28 mouse cellular contexts compared by ENCODE assay signal in genomic region chr2:31372186-31372585, GRCm38 (mm10). TPM values are rescaled to one million over a fixed set of nuclear protein-coding genes. Genes with fewer than 3 reads are reported as not detected.
DNase-seq lines count a peak whose midpoint lies in the region; ATAC-seq and TF ChIP-seq lines count a peak whose summit lies in the region.
"Had no signal": no experiment of that assay in that cellular context is flagged by ENCODE, and none has a peak within 500 bp of the region (broad histone marks: within the 10 kb centered on the region; RNA-seq: fewer than 3 reads in every experiment).

No protein-coding gene starts in this region.

- no peaks in the 10 kb centered on the region for H3K36me3 ChIP-seq in forebrain, postnatal 0 days (ENCODE audit: insufficient read depth)
- no peaks in the 10 kb centered on the region for H3K36me3 ChIP-seq in forebrain, embryonic 14.5 days (ENCODE audit: control insufficient read depth, insufficient read depth, low read length)
- no peaks in the 10 kb centered on the region for H3K36me3 ChIP-seq in MEL (ENCODE audit: control insufficient read depth in 1 of 2, insufficient read depth in 2 of 2, low read length in 2 of 2)
- H3K36me3 ChIP-seq in stomach, postnatal 0 days (ENCODE audit: control insufficient read depth, insufficient read depth, low read length), result no peaks in the 10 kb centered on the region
- H3K36me3 ChIP-seq: embryonic facial prominence, embryonic 12.5 days; forebrain, embryonic 15.5 days; heart, embryonic 15.5 days; kidney, embryonic 15.5 days; limb, embryonic 10.5 days; limb, embryonic 15.5 days; midbrain, embryonic 12.5 days had no signal

- TF ChIP-seq EP300 in MEL (IDR thresholded peaks at IDR 0.05; ENCODE audit: low read depth in 1 of 2, low read length in 2 of 2), result no peak
- TF ChIP-seq EP300 in stomach, postnatal 0 days (optimal IDR thresholded peaks at IDR 0.05), result no peak

- 0 out of 2 replicates have a peak, but pooled peaks have one; percentile 6 for TF ChIP-seq CTCF in forebrain, postnatal 0 days (IDR thresholded peaks at IDR 0.05; ENCODE audit: low read depth)
- 0 out of 2 replicates have a peak, but pooled peaks have one; percentile 5 for TF ChIP-seq CTCF in layer of hippocampus, adult 2 months (conservative IDR thresholded peaks at IDR 0.05)
- TF ChIP-seq CTCF in MEL (IDR thresholded peaks at IDR 0.05 in 2 of 3, conservative IDR thresholded peaks at IDR 0.05 in 1 of 3; ENCODE audit: control insufficient read depth in 1 of 3, insufficient read depth in 1 of 3, low read depth in 2 of 3, low read length in 3 of 3, poor library complexity in 1 of 3, severe bottlenecking in 1 of 3), result peak in 2 of 3 experiments; percentile 1 to 18; a peak in 1 of 6 replicates
- peak; percentile 22; the same call in 1 of the 2 replicates for TF ChIP-seq CTCF in stomach, postnatal 0 days (IDR thresholded peaks at IDR 0.05; ENCODE audit: low read depth)

- ATAC-seq in forebrain, postnatal 0 days, result no peak
- ATAC-seq in forebrain, embryonic 14.5 days, result no peak
- ATAC-seq in stomach, postnatal 0 days (ENCODE audit: low FRiP score, low TSS enrichment), result no peak
- ATAC-seq: activated CD4-positive, CD25-positive, alpha-beta regulatory T cell, adult 4 months; forebrain, embryonic 15.5 days had no signal

- no peak for TF ChIP-seq POLR2A in MEL (IDR thresholded peaks at IDR 0.05; ENCODE audit: control insufficient read depth in 1 of 2, insufficient read depth in 1 of 2, low read depth in 1 of 2, low read length in 2 of 2, poor library complexity in 1 of 2)

- H3K27ac ChIP-seq in forebrain, postnatal 0 days (ENCODE audit: low read depth, low read length), result no peak overlapping the region
- H3K27ac ChIP-seq in forebrain, embryonic 14.5 days (ENCODE audit: low read depth, low read length), result no peak overlapping the region
- H3K27ac ChIP-seq in layer of hippocampus, adult 2 months, result no peak overlapping the region
- no peak overlapping the region for H3K27ac ChIP-seq in MEL (ENCODE audit: control insufficient read depth, low read depth, low read length)
- H3K27ac ChIP-seq in stomach, postnatal 0 days (replicated peaks), result no peak overlapping the region
- H3K27ac ChIP-seq: embryonic facial prominence, embryonic 12.5 days; forebrain, embryonic 15.5 days; heart, embryonic 15.5 days; kidney, embryonic 15.5 days; limb, embryonic 10.5 days; limb, embryonic 15.5 days; midbrain, embryonic 12.5 days had no signal

- H3K4me1 ChIP-seq in forebrain, postnatal 0 days (ENCODE audit: insufficient read depth), result 0 out of 2 replicates have a peak, but pooled peaks cover 5% of the 10 kb centered on the region
- H3K4me1 ChIP-seq in forebrain, embryonic 14.5 days (ENCODE audit: control insufficient read depth, insufficient read depth, low read length), result no peaks in the 10 kb centered on the region
- no peaks in the 10 kb centered on the region for H3K4me1 ChIP-seq in MEL (ENCODE audit: control insufficient read depth in 1 of 2, insufficient read depth in 2 of 2, low read length in 2 of 2)
- H3K4me1 ChIP-seq in stomach, postnatal 0 days (replicated peaks; ENCODE audit: control insufficient read depth, insufficient read depth), result no peaks in the 10 kb centered on the region
- H3K4me1 ChIP-seq: embryonic facial prominence, embryonic 12.5 days; forebrain, embryonic 15.5 days; heart, embryonic 15.5 days; limb, embryonic 10.5 days; megakaryocyte, embryonic 14.5 days; midbrain, embryonic 12.5 days had no signal

- no peak overlapping the region for H3K9ac ChIP-seq in forebrain, postnatal 0 days
- no peak overlapping the region for H3K9ac ChIP-seq in forebrain, embryonic 14.5 days (ENCODE audit: low read length)
- H3K9ac ChIP-seq in MEL (ENCODE audit: control insufficient read depth, low read depth, low read length, poor library complexity, severe bottlenecking), result no peak overlapping the region
- H3K9ac ChIP-seq in stomach, postnatal 0 days (ENCODE audit: low read length), result no peak overlapping the region
- H3K9ac ChIP-seq: embryonic facial prominence, embryonic 12.5 days; forebrain, embryonic 15.5 days; heart, embryonic 15.5 days; kidney, embryonic 15.5 days; limb, embryonic 15.5 days; midbrain, embryonic 12.5 days had no signal

- H3K4me2 ChIP-seq in forebrain, postnatal 0 days (ENCODE audit: low read depth), result no peak overlapping the region
- no peak overlapping the region for H3K4me2 ChIP-seq in forebrain, embryonic 14.5 days (ENCODE audit: low read length)
- no peak overlapping the region for H3K4me2 ChIP-seq in stomach, postnatal 0 days (replicated peaks; ENCODE audit: low read depth)
- H3K4me2 ChIP-seq: embryonic facial prominence, embryonic 12.5 days; forebrain, embryonic 15.5 days; heart, embryonic 15.5 days; limb, embryonic 15.5 days; midbrain, embryonic 12.5 days had no signal

- no peak for DNase-seq in forebrain, postnatal 0 days
- DNase-seq in forebrain, embryonic 14.5 days (ENCODE audit: low spot score), result no peak
- DNase-seq in layer of hippocampus, adult 2 months (ENCODE audit: low spot score in 2 of 2), result no peak
- no peak for DNase-seq in layer of hippocampus, postnatal 25 days (ENCODE audit: extremely low spot score in 1 of 2, low spot score in 1 of 2)
- no peak for DNase-seq in MEL (ENCODE audit: low read depth, low spot score)
- DNase-seq in stomach, postnatal 0 days (ENCODE audit: low spot score), result no peak
- DNase-seq in adrenal gland, adult 18-20 months (ENCODE audit: low spot score in 2 of 2), result no peak
- DNase-seq: adrenal gland, adult 8-10 months; cerebellum, adult 11 months; cerebellum, adult 9-11 months; embryo, embryonic 11 days; gastrocnemius, postnatal 14 days; layer of hippocampus, postnatal 36 days; lung, postnatal 4 days; retina, postnatal 1 day; right cerebral cortex, postnatal 14 days; thymus, postnatal 14 days had no signal

- H3K4me3 ChIP-seq in forebrain, postnatal 0 days (ENCODE audit: low read depth, low read length), result no peak overlapping the region
- no peak overlapping the region for H3K4me3 ChIP-seq in forebrain, embryonic 14.5 days (ENCODE audit: low read depth, low read length)
- no peak overlapping the region for H3K4me3 ChIP-seq in layer of hippocampus, adult 2 months
- no peak overlapping the region for H3K4me3 ChIP-seq in MEL (ENCODE audit: control insufficient read depth in 1 of 2, insufficient read depth in 1 of 2, low read depth in 2 of 2, low read length in 2 of 2)
- no peak overlapping the region for H3K4me3 ChIP-seq in stomach, postnatal 0 days (ENCODE audit: low read depth, low read length)
- H3K4me3 ChIP-seq: embryonic facial prominence, embryonic 12.5 days; forebrain, embryonic 15.5 days; heart, embryonic 15.5 days; kidney, embryonic 15.5 days; limb, embryonic 10.5 days; limb, embryonic 15.5 days; megakaryocyte, embryonic 14.5 days; midbrain, embryonic 12.5 days; myocyte had no signal

- H3K9me3 ChIP-seq in forebrain, postnatal 0 days (ENCODE audit: low read length), result no peaks in the 10 kb centered on the region
- no peaks in the 10 kb centered on the region for H3K9me3 ChIP-seq in forebrain, embryonic 14.5 days (replicated peaks; ENCODE audit: control insufficient read depth, low read length)
- no peaks in the 10 kb centered on the region for H3K9me3 ChIP-seq in MEL (replicated peaks; ENCODE audit: insufficient read depth, low read length)
- H3K9me3 ChIP-seq in stomach, postnatal 0 days (ENCODE audit: control insufficient read depth, low read length), result no peaks in the 10 kb centered on the region
- H3K9me3 ChIP-seq: embryonic facial prominence, embryonic 12.5 days; heart, embryonic 15.5 days; kidney, embryonic 15.5 days; limb, embryonic 15.5 days had no signal

- TF ChIP-seq RAD21 in MEL (IDR thresholded peaks at IDR 0.05; ENCODE audit: low read depth, low read length), result no peak

- H3K79me2 ChIP-seq in MEL (ENCODE audit: control insufficient read depth, insufficient read depth, low read length, poor library complexity), result no peaks in the 10 kb centered on the region

- 98% methylated on average over 4 of the region's 4 CpGs for WGBS in forebrain, postnatal 0 days
- WGBS in forebrain, embryonic 14.5 days, result 96% methylated on average over 4 of the region's 4 CpGs
- WGBS in stomach, postnatal 0 days, result 99% methylated on average over 4 of the region's 4 CpGs

- no peaks in the 10 kb centered on the region for H3K27me3 ChIP-seq in forebrain, postnatal 0 days (ENCODE audit: insufficient read depth, low read length)
- no peaks in the 10 kb centered on the region for H3K27me3 ChIP-seq in forebrain, embryonic 14.5 days (replicated peaks; ENCODE audit: control insufficient read depth, insufficient read depth, low read length)
- H3K27me3 ChIP-seq in MEL (ENCODE audit: control insufficient read depth in 1 of 2, insufficient read depth in 2 of 2, low read length in 2 of 2), result peaks cover 0 to 1% of the 10 kb centered on the region in 2 experiments; a peak in 1 of 4 replicates
- H3K27me3 ChIP-seq in stomach, postnatal 0 days (ENCODE audit: control insufficient read depth, insufficient read depth, low read length), result no peaks in the 10 kb centered on the region
- H3K27me3 ChIP-seq: embryonic facial prominence, embryonic 12.5 days; forebrain, embryonic 15.5 days; limb, embryonic 15.5 days; midbrain, embryonic 12.5 days had no signal

TF ChIP-seq in MEL, 35 proteins besides CTCF, POLR2A, EP300 and RAD21:
- TF ChIP-seq POLR2AphosphoS5 (IDR thresholded peaks at IDR 0.05; ENCODE audit: borderline replicate concordance, low read depth, low read length) (no peak), KAT2A (conservative IDR thresholded peaks at IDR 0.05; ENCODE audit: low read depth, low read length) (no peak), ZNF384 (IDR thresholded peaks at IDR 0.05; ENCODE audit: low read depth, low read length) (no peak), TAL1 (IDR thresholded peaks at IDR 0.05; ENCODE audit: low read length) (no peak), USF2 (IDR thresholded peaks at IDR 0.05; ENCODE audit: borderline replicate concordance in 1 of 2, insufficient read depth in 1 of 2, low read depth in 1 of 2, low read length in 2 of 2) (no peak), E2F4 (IDR thresholded peaks at IDR 0.05; ENCODE audit: borderline replicate concordance, low read depth, low read length) (no peak), ZMIZ1 (IDR thresholded peaks at IDR 0.05; ENCODE audit: low read depth, low read length) (no peak), GATA1 (IDR thresholded peaks at IDR 0.05; ENCODE audit: low read depth, low read length) (no peak)

RNA-seq across cellular contexts. Expression of gene Hmcn2, which starts 58.0 kb away (rescaled TPM):
- total RNA-seq in forebrain, postnatal 0 days (2014; rRNA removed), result 0.23 and 0.24 TPM in 2 replicates
- 0.33 and 0.39 TPM in 2 replicates for polyA plus RNA-seq in forebrain, postnatal 0 days (2015; fragmentation: Nextera tagmentation; extraction: Ambion mirVana)
- polyA plus RNA-seq in forebrain, embryonic 14.5 days (2014; fragmentation: Nextera tagmentation; extraction: Ambion mirVana), result 0.17 and 0.27 TPM in 2 replicates
- total RNA-seq in layer of hippocampus, adult 2 months (2021), result under 1 TPM; 0.32 to 0.51 TPM
- under 1 TPM; 0.25 to 0.49 TPM for total RNA-seq in layer of hippocampus, postnatal 25 days (2021)
- 0.03 TPM in 1 of 2 replicates, not detected in the other for total RNA-seq in MEL (2012; rRNA removed)
- under 1 TPM in 1 of 2 experiments, not detected in 1; 0.18 TPM for polyA plus RNA-seq in MEL (2012; ENCODE audit: insufficient read depth in 1 of 2, insufficient read length in 2 of 2, low read depth in 1 of 2, low replicate concordance in 2 of 2, missing spikeins in 1 of 2)
- 2.6 and 3.4 TPM in 2 replicates for polyA plus RNA-seq in stomach, postnatal 0 days (2015; fragmentation: Nextera tagmentation; extraction: Ambion mirVana)
- total RNA-seq in adrenal gland, adult 18-20 months (2021), result 1 to 10 TPM in 1 of 2 experiments, under 1 TPM in 1; 0.73 to 1.5 TPM
- polyA plus RNA-seq: hindbrain, embryonic 11.5 days had no signal
